Mouse (Mus musculus): ENCODE measurements around the gene Ip6k2.

Gene Ip6k2

DNA sequence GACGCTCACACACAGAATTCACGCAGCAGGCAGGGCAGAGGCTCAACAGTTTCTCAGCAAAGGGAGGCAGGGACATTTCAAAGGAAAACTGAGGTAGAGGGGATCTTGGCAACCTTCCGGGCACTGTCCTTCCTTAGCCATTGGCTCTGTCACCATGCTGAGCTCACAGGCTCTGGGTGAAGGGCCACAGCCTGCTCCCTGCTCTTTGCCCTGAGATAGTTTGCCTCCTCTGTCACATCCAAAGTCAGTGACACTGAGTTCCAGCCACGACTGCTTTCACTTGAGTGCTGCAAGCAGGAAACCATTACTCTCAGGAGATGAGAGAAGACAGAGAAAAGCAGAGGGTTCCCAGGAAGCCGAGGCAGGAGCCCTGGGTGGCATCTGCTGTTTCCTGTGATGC is 36.5 kb downstream of the Ip6k2 start:
- no peak for DNase-seq (ENCODE audit: low spot score in 2 of 2)

- no peak for DNase-seq (ENCODE audit: low spot score in 2 of 2)
Observed at GRCm38 (mm10) chr9:108824144-108824685, 40.6 kb downstream of the Ip6k2 start.

- peak; percentile 68 to 91 for DNase-seq (ENCODE audit: low spot score in 2 of 2)
Observed at GRCm38 (mm10) chr9:108824755-108825413, 41.3 kb downstream of the Ip6k2 start.

- DNase-seq (ENCODE audit: low spot score in 2 of 2), result peak; percentile 79 to 90
Observed at GRCm38 (mm10) chr9:108825820-108826699, 42.5 kb downstream of the Ip6k2 start, which contains the start of gene Celsr3. Gene Celsr3, plus strand, starts transcription at chr9:108826320.

GRCm38 (mm10) chr9:108826700-108827340 is 43.2 kb downstream of the Ip6k2 start:
- DNase-seq (ENCODE audit: low spot score in 2 of 2), result peak; percentile 60 to 74

DNA sequence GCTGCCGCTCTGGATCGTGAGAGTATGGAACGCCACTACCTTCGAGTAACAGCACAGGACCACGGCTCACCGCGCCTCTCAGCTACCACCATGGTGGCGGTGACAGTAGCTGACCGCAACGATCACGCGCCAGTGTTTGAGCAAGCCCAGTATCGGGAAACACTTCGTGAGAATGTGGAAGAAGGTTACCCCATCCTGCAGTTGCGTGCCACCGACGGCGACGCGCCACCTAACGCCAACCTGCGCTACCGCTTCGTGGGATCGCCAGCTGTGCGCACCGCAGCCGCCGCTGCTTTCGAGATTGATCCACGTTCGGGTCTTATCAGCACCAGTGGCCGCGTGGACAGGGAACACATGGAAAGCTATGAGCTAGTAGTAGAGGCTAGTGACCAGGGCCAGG is 43.9 kb downstream of the Ip6k2 start:
- no peak for DNase-seq (ENCODE audit: low spot score in 2 of 2)

DNA sequence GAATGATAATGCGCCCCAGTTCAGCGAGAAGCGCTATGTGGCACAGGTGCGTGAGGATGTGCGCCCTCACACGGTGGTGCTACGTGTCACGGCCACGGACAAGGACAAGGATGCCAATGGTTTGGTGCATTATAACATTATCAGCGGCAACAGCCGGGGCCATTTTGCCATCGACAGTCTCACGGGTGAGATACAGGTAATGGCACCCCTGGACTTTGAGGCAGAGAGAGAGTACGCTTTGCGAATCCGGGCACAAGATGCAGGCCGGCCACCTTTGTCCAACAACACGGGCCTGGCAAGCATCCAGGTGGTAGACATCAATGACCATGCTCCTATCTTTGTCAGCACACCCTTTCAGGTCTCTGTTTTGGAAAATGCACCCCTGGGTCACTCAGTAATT is 44.3 kb downstream of the Ip6k2 start:
- DNase-seq (ENCODE audit: low spot score in 2 of 2), result no peak

DNA sequence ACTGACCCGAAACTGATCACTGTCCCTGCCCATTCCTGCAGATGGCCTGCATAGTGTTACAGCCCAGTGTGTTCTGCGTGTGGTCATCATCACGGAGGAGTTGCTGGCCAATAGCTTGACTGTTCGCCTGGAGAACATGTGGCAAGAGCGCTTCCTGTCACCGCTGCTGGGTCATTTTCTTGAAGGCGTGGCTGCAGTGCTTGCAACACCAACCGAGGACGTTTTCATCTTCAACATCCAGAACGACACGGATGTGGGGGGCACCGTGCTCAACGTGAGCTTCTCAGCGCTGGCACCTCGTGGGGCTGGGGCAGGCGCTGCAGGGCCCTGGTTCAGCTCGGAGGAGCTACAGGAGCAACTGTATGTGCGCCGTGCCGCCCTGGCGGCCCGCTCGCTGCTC is 48.0 kb downstream of the Ip6k2 start:
- DNase-seq (ENCODE audit: low spot score in 2 of 2), result no peak

GRCm38 (mm10) chr9:108832390-108833108 is 49.0 kb downstream of the Ip6k2 start:
- peak in 1 of 2 experiments; percentile 70 for DNase-seq (ENCODE audit: low spot score in 2 of 2)

DNA sequence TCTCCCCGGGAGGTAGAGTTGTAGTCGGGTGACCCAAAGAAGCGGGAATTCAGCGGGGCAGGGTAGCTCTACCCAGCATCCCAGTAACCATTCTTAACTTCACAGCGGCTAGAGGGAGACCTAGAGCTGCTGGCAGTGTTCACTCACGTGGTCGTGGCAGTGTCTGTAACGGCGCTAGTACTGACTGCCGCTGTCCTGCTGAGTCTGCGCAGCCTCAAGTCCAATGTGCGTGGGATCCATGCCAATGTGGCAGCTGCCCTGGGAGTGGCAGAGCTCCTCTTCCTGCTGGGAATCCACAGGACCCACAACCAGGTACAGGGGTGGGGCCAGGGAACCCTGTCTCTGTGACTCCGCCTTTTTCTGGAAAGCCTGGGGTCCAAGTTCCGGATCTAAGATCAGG is 59.4 kb downstream of the Ip6k2 start:
- DNase-seq (ENCODE audit: low spot score in 2 of 2), result peak; percentile 60 to 75

DNA sequence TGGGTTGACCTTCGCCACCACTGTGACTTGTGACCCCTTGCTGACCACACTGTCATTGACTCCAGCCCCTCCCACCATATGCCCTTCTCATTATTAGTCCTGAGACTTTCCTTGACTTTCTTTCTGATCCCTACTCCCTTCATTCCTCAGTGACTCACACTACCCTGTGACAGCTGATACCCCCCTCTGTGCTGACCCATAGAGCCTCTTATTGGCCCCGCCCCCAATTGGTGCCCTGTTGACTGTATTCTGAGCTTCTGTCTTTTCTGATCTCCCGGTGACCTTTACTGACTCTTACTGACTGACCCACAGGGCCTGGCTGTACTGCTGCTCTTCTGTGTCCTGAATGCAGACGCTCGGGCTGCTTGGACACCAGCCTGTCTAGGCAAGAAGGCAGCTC is 61.8 kb downstream of the Ip6k2 start:
- no peak for DNase-seq (ENCODE audit: low spot score in 2 of 2)

- DNase-seq (ENCODE audit: low spot score in 2 of 2), result no peak
Observed at GRCm38 (mm10) chr9:108847374-108847773, 63.8 kb downstream of the Ip6k2 start.

DNA sequence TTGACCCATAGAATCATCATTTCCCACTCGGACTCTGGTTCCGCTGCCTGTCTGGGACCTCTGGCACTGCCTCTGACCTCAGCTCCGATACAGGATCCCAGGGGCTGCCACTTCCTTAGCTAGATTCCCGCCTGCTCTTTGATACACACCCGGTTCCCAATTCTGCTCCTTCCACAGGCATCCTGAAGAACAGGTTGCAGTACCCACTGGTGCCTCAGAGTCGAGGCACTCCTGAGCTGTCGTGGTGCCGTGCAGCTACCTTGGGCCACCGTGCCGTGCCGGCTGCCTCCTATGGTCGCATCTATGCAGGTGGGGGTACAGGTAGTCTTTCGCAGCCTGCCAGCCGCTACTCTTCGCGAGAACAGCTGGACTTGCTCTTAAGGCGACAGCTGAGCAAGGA is 64.8 kb downstream of the Ip6k2 start:
- DNase-seq (ENCODE audit: low spot score in 2 of 2), result no peak

- no peak for DNase-seq (ENCODE audit: low spot score in 2 of 2)
Observed at GRCm38 (mm10) chr9:108852976-108853375, 69.4 kb downstream of the Ip6k2 start, which contains the start of gene Slc26a6. Gene Slc26a6, plus strand, starts transcription at chr9:108853283.

- DNase-seq (ENCODE audit: low spot score in 2 of 2), result peak; percentile 65 to 87
Observed at GRCm38 (mm10) chr9:108853635-108854240, 70.1 kb downstream of the Ip6k2 start.

DNA sequence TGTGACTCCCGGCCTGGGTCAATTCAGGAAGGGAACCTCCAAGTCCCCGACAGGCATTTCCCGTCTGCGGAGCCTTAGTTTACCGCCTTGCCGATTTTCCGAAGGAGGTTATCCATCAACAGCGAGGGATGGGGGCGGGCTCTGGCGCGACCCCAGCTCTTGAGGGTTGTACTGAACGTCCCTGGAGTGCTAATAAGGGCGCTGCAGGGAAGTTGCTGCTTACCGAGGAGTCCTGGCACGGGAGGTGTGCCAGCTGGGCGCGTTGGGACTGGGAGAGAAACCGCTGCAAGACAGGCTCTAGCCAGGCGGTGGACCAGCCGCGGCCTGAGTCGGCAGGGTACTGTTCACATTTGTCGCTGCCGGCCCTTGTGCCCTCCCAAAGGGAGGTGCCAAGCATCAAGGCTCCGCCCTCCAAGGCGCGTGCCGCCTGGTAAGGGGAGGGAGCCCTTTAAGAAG is 70.7 kb downstream of the Ip6k2 start:
- DNase-seq (ENCODE audit: low spot score in 2 of 2), result peak; percentile 52 to 80

DNA sequence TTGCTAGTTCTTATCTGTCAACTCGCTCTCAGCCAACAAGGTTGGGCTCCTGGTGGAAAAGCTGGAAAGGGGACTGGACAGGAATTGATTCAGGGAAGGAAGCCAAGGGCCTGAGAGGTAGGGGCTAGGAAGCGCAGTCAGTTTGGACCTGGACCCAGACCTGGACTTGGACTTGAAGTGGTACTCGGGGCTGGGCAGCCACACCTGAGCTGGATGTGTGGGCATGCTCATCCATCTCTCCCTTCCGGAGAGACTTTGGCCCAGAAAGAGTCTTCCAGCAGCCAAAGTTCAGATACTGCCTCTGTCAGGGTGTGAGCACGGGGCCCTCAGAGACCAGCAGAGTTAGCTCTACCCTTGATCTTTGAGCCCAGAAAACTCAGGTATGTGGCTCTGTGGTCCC is 71.7 kb downstream of the Ip6k2 start:
- DNase-seq (ENCODE audit: low spot score in 2 of 2), result no peak
